Mouse (Mus musculus) lung, adult 2 months (tissue): ENCODE measurements around the gene Tlx1.

Experiments
- CTCF ChIP-seq: fragments of 200-500 bp; IDR thresholded peaks from 2 replicates; pipeline ENCODE4 v1.5.1; 2011; ENCODE audit warnings: mild to moderate bottlenecking, low read length, control low read depth; ENCODE audit not compliant: insufficient read depth
- POLR2A ChIP-seq: fragments of 200-500 bp; IDR thresholded peaks from 2 replicates; pipeline ENCODE4 v1.6.1; 2011; ENCODE audit warnings: low read depth, mild to moderate bottlenecking, control low read depth, low read length, borderline replicate concordance; ENCODE audit errors: extremely low read depth

DNA sequence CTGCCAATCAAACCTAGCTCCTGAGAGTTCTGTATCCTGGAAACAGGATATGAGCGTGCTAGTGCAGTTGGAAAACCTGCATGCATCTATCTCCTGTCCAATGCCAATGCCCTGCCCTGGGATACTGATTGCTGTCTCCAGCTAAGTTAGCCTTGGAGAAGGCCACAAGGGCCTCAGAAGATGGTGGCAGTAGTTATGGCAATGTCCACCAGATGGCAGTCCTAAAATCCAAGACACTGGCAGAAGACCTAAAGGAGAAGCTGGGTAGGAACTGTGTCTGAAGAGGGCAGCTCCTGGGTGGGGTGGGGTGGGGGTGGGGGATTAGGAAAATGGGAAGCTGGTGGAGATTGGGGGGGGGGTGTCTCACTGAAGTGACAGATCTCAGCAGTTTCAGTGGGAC lies 33.7 kb upstream of the Tlx1 start:
- TF ChIP-seq CTCF (peak; percentile 46), POLR2A (no peak)
